Mouse (Mus musculus) heart, postnatal 0 days (tissue): ENCODE results near the gene Krt33a.

ENCODE experiments used
- CTCF ChIP-seq: IDR thresholded peaks from 2 replicates; pipeline ENCODE4 v1.5.1; 2016; ENCODE audit warnings: antibody characterized with exemption, control low read depth, low read depth
- EP300 ChIP-seq: IDR thresholded peaks from 2 replicates; pipeline ENCODE4 v1.6.1; 2016; ENCODE audit warnings: antibody characterized with exemption, low read depth

GRCm38 (mm10) chr11:100046303-100046866, 30.4 kb upstream of the Krt33a start:
- TF ChIP-seq CTCF (no peak), EP300 (no peak)
